Mouse (Mus musculus): Measurements from ENCODE around the gene Colca2.
A peak's percentile ranks its signal among the peaks of the same experiment; 100 is the strongest.

Gene Colca2

GRCm38 (mm10) chr9:51278500-51279381 is at the start of gene Colca2:
Colca2 (minus strand) TSS chr9:51278569.
- no peak for DNase-seq (ENCODE audit: low read depth, low spot score)

- DNase-seq (ENCODE audit: low read depth, low spot score): no peak
Measured at GRCm38 (mm10) chr9:51327555-51327903, 49.2 kb upstream of the Colca2 start.

- DNase-seq (ENCODE audit: low read depth, low spot score): no peak
Measured at GRCm38 (mm10) chr9:51326619-51327554, 48.5 kb upstream of the Colca2 start.

GRCm38 (mm10) chr9:51324406-51325065 is 46.2 kb upstream of the Colca2 start:
- no peak for DNase-seq (ENCODE audit: low read depth, low spot score)

GRCm38 (mm10) chr9:51320096-51320495 is 41.7 kb upstream of the Colca2 start:
- DNase-seq (ENCODE audit: low read depth, low spot score): no peak

GRCm38 (mm10) chr9:51318246-51318645 is 39.9 kb upstream of the Colca2 start:
- no peak for DNase-seq (ENCODE audit: low read depth, low spot score)

GRCm38 (mm10) chr9:51317322-51317721 is 39.0 kb upstream of the Colca2 start:
- DNase-seq (ENCODE audit: low read depth, low spot score): no peak

- no peak for DNase-seq (ENCODE audit: low read depth, low spot score)
Measured at GRCm38 (mm10) chr9:51315402-51316063, 37.2 kb upstream of the Colca2 start.

- DNase-seq (ENCODE audit: low read depth, low spot score): no peak
Measured at GRCm38 (mm10) chr9:51312554-51313317, 34.4 kb upstream of the Colca2 start.

- no peak for DNase-seq (ENCODE audit: low read depth, low spot score)
Measured at GRCm38 (mm10) chr9:51310515-51310914, 32.1 kb upstream of the Colca2 start.

- no peak for DNase-seq (ENCODE audit: low read depth, low spot score)
Measured at GRCm38 (mm10) chr9:51306351-51306750, 28.0 kb upstream of the Colca2 start.

- no peak for DNase-seq (ENCODE audit: low read depth, low spot score)
Measured at GRCm38 (mm10) chr9:51305146-51305545, 26.8 kb upstream of the Colca2 start.

- DNase-seq (ENCODE audit: low read depth, low spot score): no peak
Measured at GRCm38 (mm10) chr9:51303980-51304379, 25.6 kb upstream of the Colca2 start.

- no peak for DNase-seq (ENCODE audit: low read depth, low spot score)
Measured at GRCm38 (mm10) chr9:51293541-51293940, 15.2 kb upstream of the Colca2 start.

GRCm38 (mm10) chr9:51292674-51293073 is 14.3 kb upstream of the Colca2 start:
- DNase-seq (ENCODE audit: low read depth, low spot score): peak; percentile 46

- no peak for DNase-seq (ENCODE audit: low read depth, low spot score)
Measured at GRCm38 (mm10) chr9:51290980-51291379, 12.6 kb upstream of the Colca2 start.

- DNase-seq (ENCODE audit: low read depth, low spot score): no peak
Measured at GRCm38 (mm10) chr9:51286079-51286478, 7.7 kb upstream of the Colca2 start.

GRCm38 (mm10) chr9:51277834-51278498 is 403 bp downstream of the Colca2 start:
- no peak for DNase-seq (ENCODE audit: low read depth, low spot score)

GRCm38 (mm10) chr9:51274678-51275077 is 3.7 kb downstream of the Colca2 start:
- no peak for DNase-seq (ENCODE audit: low read depth, low spot score)

GRCm38 (mm10) chr9:51273581-51274154 is 4.7 kb downstream of the Colca2 start:
- DNase-seq (ENCODE audit: low read depth, low spot score): no peak

Measured in c-Kit-negative CD71-positive TER-119-positive erythroid progenitor cells, embryonic 14.5 days (primary cell).